Mouse (Mus musculus): ENCODE results near the gene Clcf1. TPM values are rescaled to one million over a fixed set of nuclear protein-coding genes. Genes with fewer than 3 reads are reported as not detected.

Gene Clcf1
- polyA plus RNA-seq, 1 experiment: not detected

DNA sequence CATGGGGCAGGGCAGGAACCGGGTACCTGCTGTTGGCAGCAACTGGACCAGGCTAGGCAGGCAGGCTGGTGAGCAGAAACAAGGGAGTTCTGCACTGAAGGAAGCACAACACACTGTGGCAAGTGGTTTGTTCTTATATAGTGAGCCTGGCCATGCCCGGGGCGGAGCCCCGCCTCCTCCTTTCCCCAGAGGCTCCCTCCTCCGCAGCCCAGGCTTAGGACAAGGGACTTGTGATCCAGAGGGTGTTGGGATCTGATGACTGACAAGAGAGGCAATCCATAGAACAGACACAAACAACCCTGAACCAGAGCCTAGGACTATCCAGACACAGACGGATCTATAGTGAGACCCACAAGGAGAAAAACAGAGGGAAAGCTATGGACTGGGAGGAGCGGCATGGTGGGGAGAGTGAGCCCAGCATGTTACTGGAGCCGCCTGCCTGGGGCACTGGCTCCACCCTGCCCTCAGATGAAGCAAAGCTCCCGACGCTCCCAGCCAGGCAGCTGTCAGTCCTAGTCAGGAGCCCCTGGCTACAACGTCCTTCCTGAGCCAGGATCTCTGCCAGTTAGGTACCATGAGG, 38.6 kb upstream of the Clcf1 start, which contains the start of gene Carns1:
Gene Carns1, minus strand, starts transcription at position 112 of the 580 bp plus-strand sequence.
- Histone ChIP-seq H3K4me1 (ENCODE audit: control insufficient read depth, insufficient read depth, low read length) (peaks cover 7% of the 10 kb centered on the region), H3K27ac (ENCODE audit: insufficient read depth, low read depth, low read length) (no peak within 1 kb of the TSS), H3K4me3 (ENCODE audit: insufficient read depth, low read depth, low read length) (no peak within 1 kb of the TSS)
- 14% methylated on average over 11 of the region's 11 CpGs for whole genome bisulfite sequencing
- TF ChIP-seq POLR2A (IDR thresholded peaks at IDR 0.05; ENCODE audit: insufficient read depth, low read depth, low read length) (no peak), CTCF (IDR thresholded peaks at IDR 0.05; ENCODE audit: insufficient read depth, low read depth, low read length) (no peak)

DNA sequence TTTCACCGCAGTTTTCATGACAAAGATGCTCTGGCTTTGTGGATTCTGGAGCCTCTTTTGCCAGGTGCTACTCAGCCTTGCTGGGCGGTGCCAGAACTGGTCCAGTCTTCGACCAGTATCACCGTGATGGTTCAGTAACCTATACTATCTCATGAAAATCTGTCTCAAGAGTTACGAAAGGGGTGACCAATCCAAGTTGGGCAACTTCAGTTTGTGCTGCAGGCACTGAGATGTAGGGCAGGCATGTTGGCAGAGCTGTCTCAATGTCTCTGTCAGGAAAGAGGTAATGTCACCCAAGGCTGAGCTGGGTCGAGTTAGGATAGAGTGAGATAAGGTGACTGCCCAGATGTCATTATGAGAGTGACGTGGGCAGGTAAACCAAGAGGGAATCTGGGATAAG, 33.6 kb upstream of the Clcf1 start:
- WGBS: 92% methylated on average over 7 of the region's 7 CpGs
- peaks cover 12% of the 10 kb centered on the region for H3K4me1 ChIP-seq (ENCODE audit: control insufficient read depth, insufficient read depth, low read length)
- TF ChIP-seq CTCF (IDR thresholded peaks at IDR 0.05; ENCODE audit: insufficient read depth, low read depth, low read length): no peak
- no peak for TF ChIP-seq POLR2A (IDR thresholded peaks at IDR 0.05; ENCODE audit: insufficient read depth, low read depth, low read length)
- H3K27ac ChIP-seq (ENCODE audit: insufficient read depth, low read depth, low read length): no peak overlapping the region
- no peak overlapping the region for H3K4me3 ChIP-seq (ENCODE audit: insufficient read depth, low read depth, low read length)

DNA sequence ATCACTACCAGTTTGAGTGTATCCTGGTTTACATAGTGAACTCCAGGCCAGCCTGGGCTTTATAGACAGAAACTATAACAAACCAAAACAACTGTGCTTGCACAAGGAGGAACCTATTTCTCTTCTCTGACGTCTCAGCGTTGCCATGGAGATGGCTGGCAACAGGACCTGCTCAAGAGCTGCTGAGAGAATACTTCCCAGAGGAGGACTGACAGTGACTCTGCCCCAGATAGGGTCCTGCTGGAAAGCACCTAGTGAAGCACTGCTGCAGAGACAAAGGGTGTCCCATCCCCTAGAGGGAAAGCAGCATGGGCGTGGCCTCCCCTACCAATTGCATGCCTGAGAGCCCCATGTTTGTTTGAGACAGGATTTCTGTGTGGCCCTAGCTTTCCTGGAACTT, 32.1 kb upstream of the Clcf1 start:
- Histone ChIP-seq H3K4me3 (ENCODE audit: insufficient read depth, low read depth, low read length) (no peak overlapping the region), H3K27ac (ENCODE audit: insufficient read depth, low read depth, low read length) (no peak overlapping the region), H3K4me1 (ENCODE audit: control insufficient read depth, insufficient read depth, low read length) (peaks cover 10% of the 10 kb centered on the region)
- no peak for TF ChIP-seq CTCF (IDR thresholded peaks at IDR 0.05; ENCODE audit: insufficient read depth, low read depth, low read length)
- TF ChIP-seq POLR2A (IDR thresholded peaks at IDR 0.05; ENCODE audit: insufficient read depth, low read depth, low read length): no peak
- WGBS: 36% methylated on average over 3 of the region's 3 CpGs

DNA sequence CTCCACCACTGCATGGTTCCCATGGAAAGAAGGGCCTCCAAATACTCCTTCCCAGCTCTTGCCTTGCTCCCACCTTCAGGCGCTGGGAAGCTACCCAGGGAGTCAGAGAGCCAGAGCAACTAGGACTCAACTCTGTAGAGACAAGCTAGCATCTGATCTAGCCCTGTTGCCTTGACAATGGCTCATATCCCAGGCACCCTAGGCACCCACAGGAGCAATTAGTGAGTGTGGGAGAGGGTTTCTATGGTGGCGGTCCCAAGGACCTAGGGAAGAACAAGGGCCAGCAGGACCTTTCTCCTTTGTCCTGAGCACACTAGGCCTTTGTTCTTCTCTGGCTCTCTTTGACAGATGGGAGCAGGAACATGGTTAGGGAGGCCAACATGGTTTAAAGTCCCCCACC, 30.3 kb upstream of the Clcf1 start:
- TF ChIP-seq POLR2A (IDR thresholded peaks at IDR 0.05; ENCODE audit: insufficient read depth, low read depth, low read length) (no peak), CTCF (IDR thresholded peaks at IDR 0.05; ENCODE audit: insufficient read depth, low read depth, low read length) (no peak)
- WGBS: 51% methylated on average over 2 of the region's 2 CpGs
- Histone ChIP-seq H3K4me1 (ENCODE audit: control insufficient read depth, insufficient read depth, low read length) (peaks cover 13% of the 10 kb centered on the region), H3K4me3 (ENCODE audit: insufficient read depth, low read depth, low read length) (no peak overlapping the region), H3K27ac (ENCODE audit: insufficient read depth, low read depth, low read length) (no peak overlapping the region)

DNA sequence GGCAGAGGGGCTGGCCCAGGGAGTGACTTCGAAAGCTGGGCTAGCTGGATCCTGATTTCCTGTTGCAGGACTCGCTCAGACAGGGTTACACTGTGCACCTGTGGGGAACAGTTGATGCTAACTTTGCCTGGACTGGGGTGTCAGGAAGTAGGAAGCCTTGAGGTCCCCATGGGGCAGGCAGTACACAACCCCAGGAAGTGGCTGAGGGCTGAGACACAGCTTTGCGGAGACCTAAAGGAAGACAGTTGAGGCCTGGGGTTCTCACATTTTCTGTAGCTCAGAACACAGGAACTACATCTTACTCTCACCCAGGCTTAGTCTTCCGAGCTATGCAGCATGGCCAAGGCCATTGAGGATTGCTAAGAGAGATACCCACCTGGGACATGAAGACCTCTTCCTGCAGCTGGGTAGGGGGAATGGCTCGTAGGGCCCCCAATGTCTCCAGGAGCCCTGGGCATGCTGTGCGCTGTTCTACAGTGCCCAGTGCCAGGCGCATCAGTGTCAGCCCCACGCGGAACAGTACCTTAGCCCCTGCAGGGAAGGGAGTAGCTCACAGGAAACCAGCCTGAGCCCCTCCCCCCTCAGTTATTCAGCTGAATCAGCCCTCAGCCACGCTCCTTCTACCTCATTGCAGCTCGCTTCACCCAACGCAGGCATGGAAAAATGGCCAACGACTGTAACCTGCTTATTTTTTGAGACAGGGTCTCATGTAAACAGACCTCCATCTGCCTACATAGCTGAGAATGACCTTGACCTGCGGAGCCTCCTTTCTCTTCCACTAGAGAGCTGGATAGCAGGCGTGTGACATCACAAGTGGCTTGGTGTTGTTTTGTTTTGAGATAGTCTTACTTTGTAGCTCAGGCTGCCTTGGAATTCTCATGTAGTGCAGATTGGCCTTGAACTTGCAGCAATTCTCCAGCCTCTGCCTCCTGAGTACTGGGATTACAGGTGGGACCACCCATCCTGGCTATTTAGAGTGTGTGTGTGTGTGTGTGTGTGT, 28.8 kb upstream of the Clcf1 start:
- Histone ChIP-seq H3K4me3 (ENCODE audit: insufficient read depth, low read depth, low read length) (no peak overlapping the region), H3K27ac (ENCODE audit: insufficient read depth, low read depth, low read length) (no peak overlapping the region), H3K4me1 (ENCODE audit: control insufficient read depth, insufficient read depth, low read length) (peaks cover 13% of the 10 kb centered on the region)
- WGBS: 63% methylated on average over 15 of the region's 15 CpGs
- no peak for TF ChIP-seq CTCF (IDR thresholded peaks at IDR 0.05; ENCODE audit: insufficient read depth, low read depth, low read length)
- no peak for TF ChIP-seq POLR2A (IDR thresholded peaks at IDR 0.05; ENCODE audit: insufficient read depth, low read depth, low read length)

DNA sequence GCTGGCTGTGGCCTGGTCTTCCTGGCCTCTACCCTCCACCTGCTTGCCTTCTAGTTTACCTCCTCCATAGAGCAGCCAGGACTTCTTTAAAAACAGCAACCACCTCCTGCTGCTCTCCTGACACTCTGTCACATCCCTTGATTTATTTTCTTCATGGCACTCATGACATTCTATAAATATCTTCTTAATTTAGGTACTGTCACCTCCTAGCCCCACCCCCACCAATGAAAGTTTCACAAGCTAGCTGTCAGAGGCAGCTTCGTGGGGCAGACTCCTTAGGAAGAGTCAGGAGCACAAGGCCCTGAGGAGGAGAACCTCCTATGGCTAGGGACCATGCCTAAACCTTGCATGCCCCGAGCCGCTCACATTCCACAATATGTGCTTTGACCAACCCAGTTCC, 26.7 kb upstream of the Clcf1 start:
- H3K4me3 ChIP-seq (ENCODE audit: insufficient read depth, low read depth, low read length): no peak overlapping the region
- WGBS: 78% methylated on average over 3 of the region's 3 CpGs
- TF ChIP-seq CTCF (IDR thresholded peaks at IDR 0.05; ENCODE audit: insufficient read depth, low read depth, low read length) (no peak), POLR2A (IDR thresholded peaks at IDR 0.05; ENCODE audit: insufficient read depth, low read depth, low read length) (no peak)
- peaks cover 8% of the 10 kb centered on the region for H3K4me1 ChIP-seq (ENCODE audit: control insufficient read depth, insufficient read depth, low read length)
- H3K27ac ChIP-seq (ENCODE audit: insufficient read depth, low read depth, low read length): no peak overlapping the region

DNA sequence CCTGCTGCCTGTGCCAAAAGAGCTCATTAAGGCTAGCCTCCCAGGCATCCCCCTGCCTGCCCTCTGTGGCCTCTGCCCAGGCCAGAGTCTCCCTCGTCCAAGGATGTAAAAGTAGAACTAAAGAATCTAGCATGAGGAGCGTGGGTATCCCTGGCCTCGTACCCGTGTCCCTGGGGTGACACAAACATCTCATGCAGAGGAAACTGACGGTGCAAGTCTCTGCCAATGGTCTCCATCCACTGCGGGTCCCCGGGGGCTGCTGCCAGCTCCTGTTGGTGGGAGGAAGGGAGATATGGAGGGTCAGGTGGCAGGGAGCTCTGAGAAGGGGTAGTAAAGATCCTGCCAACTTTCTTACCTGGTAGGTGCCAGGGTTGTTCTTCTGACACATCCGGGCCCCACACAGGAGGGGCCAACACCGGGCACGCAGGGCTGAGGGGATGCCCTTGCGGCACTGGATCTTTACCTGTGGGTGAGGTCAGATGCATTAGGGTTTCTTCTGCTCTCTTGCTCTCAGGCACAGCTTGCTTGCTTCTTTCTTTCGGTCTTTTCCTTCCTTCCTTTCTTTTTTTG, 24.9 kb upstream of the Clcf1 start:
- Histone ChIP-seq H3K4me3 (ENCODE audit: insufficient read depth, low read depth, low read length) (no peak overlapping the region), H3K4me1 (ENCODE audit: control insufficient read depth, insufficient read depth, low read length) (peaks cover 14% of the 10 kb centered on the region), H3K27ac (ENCODE audit: insufficient read depth, low read depth, low read length) (no peak overlapping the region)
- WGBS: 83% methylated on average over 12 of the region's 12 CpGs
- no peak for TF ChIP-seq POLR2A (IDR thresholded peaks at IDR 0.05; ENCODE audit: insufficient read depth, low read depth, low read length)
- no peak for TF ChIP-seq CTCF (IDR thresholded peaks at IDR 0.05; ENCODE audit: insufficient read depth, low read depth, low read length)

DNA sequence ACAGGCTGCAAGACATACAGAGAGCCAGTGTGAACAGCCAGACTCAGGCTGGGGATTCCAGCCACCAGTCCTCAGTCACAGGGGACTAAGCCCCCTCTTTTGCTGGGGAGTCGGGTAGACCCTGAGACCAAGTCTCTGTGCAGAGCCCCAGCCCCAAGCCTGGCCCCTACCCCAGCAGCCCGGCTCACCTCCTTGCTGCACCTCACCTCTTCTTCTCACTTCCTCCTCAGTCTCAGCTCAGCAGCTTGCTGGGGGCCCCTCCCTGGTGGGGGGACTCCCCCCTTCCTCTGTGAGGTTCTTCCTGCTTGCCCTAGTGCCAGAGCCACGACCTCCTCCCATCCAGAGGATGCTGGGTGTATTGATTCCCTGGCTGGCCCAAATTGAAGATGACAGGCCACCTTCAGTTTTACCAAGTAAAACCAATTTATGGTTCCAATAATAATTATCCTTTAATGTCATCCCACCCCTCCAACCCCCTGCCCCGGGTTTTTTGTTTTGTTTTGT, 23.2 kb upstream of the Clcf1 start, which contains the start of gene Tbc1d10c:
Gene Tbc1d10c, minus strand, starts transcription at position 454 of the 504 bp plus-strand sequence.
- TF ChIP-seq CTCF (IDR thresholded peaks at IDR 0.05; ENCODE audit: insufficient read depth, low read depth, low read length): no peak
- no peak for TF ChIP-seq POLR2A (IDR thresholded peaks at IDR 0.05; ENCODE audit: insufficient read depth, low read depth, low read length)
- H3K4me1 ChIP-seq (ENCODE audit: control insufficient read depth, insufficient read depth, low read length): peaks cover 10% of the 10 kb centered on the region
- WGBS: 72% methylated on average over 4 of the region's 4 CpGs
- peak within 1 kb of the TSS; percentile 68 for H3K27ac ChIP-seq (ENCODE audit: insufficient read depth, low read depth, low read length)
- H3K4me3 ChIP-seq (ENCODE audit: insufficient read depth, low read depth, low read length): peak within 1 kb of the TSS; percentile 76
